Mouse (Mus musculus) R1 (cell line): ENCODE measurements around the gene Ap5b1.

Experiments
- DNase-seq: peaks from one replicate; pipeline ENCODE4 v3.0.0-alpha.2; 2018; ENCODE audit warnings: low read depth, low spot score

Ap5b1 gene

GRCm38 (mm10) chr19:5567180-5567533 is 668 bp upstream of the Ap5b1 start:
- DNase-seq, result peak; percentile 74

DNA sequence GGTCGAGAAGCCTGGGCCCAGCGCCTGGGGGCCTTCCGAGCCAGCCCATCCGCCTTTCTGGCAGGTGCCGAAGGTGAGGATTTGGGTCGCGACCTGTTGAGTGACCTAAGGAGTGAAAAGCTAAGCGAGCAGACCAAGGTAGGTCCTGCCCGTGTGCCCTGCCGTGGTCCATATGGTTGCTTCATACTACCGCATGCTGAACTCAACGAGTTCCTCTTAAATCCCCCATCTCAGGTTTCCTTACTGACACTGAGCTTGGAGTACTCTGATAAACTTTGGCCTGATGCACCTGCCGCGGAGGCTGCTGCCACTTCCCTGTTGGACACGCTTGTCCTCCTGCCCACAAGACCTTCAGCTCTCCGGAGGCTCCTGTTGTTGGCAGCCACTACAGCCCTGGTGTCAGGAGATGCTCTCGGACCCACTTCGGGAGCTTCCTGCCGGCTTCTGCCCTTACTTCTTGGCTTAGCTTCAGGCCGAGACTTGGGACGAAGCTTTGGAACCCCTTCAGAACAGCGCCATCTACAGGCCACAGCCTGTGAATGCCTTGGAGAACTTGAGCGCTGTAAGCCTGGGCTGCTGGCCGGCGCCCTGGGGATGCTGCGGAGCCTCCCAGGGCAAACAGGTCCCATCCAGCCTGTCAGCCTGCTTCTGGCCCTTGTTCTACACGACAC is 780 bp downstream of the Ap5b1 start:
- DNase-seq, result peak; percentile 95

GRCm38 (mm10) chr19:5569521-5569920 is 1.7 kb downstream of the Ap5b1 start:
- DNase-seq, result no peak

- DNase-seq, result no peak
Measured at GRCm38 (mm10) chr19:5570353-5571246, 2.8 kb downstream of the Ap5b1 start.

DNA sequence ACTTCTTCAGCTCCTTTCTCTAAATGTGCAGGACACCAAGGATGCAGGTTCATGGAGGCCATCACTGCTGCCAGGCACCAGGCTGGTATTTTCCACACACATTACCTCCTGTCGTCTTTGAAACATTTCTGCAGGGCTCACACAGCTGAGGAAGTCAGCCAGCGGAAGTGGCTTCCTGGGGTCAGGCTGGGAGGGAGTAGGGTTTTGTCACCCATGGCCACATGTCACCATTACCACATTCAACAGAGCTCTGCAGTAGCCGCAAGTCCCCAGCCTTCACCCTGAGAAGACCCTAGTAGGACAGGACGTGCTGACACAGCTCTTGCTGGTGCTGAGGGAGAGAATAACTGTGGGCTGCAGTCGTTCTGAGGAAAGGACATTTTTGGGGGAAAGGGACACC is 4.0 kb downstream of the Ap5b1 start:
- DNase-seq, result no peak

- peak; percentile 63 for DNase-seq
Measured at GRCm38 (mm10) chr19:5572331-5573125, 4.7 kb downstream of the Ap5b1 start.

DNA sequence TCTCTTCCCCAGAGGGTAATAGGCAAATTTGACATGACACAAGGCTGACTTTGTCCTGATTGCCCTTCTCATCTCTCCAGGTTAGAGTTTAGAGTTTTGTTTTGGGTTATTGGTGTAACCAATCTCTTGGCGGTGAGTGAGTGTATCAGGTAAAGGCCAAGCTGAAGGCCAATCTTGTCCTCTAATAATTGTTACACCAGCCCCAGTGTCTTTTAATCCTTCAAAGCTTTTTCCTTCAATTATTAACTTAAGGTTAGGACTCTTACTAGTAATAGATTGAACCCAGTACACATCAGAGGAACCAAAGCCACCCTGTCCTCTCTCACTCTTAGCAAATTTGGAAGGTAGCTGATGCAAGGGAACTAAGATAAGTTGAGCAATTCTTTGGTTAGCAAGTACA is 7.5 kb downstream of the Ap5b1 start:
- DNase-seq, result no peak

- DNase-seq, result peak; percentile 99
Measured at GRCm38 (mm10) chr19:5579971-5580370, 12.1 kb downstream of the Ap5b1 start.

- peak; percentile 81 for DNase-seq
Measured at GRCm38 (mm10) chr19:5580776-5581175, 13.0 kb downstream of the Ap5b1 start.

DNA sequence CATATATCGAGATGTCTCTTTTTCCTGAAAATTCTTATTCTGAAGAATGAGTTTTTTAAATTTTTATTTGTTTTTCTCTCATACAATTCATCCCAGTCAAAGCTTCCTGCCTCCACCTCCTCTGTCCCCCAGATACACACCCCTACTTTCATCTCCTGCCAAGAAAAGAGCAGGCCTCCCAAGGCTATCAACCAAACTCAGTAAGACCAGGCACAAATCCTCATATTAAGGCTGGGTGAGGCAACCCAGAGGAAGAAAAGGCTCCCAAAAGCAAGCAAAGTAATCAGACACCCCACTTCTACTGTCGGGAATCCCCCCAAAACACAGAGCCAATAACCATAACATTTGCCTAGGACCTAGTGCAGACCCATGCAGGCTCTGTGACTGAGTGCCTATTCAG is 14.2 kb downstream of the Ap5b1 start:
- DNase-seq, result no peak

GRCm38 (mm10) chr19:5589159-5589558 is 21.3 kb downstream of the Ap5b1 start:
- DNase-seq, result no peak

GRCm38 (mm10) chr19:5591888-5592287 is 24.1 kb downstream of the Ap5b1 start:
- no peak for DNase-seq

GRCm38 (mm10) chr19:5599224-5599623 is 31.4 kb downstream of the Ap5b1 start:
- no peak for DNase-seq

GRCm38 (mm10) chr19:5601752-5602541 is 34.1 kb downstream of the Ap5b1 start, which contains the start of gene Rnaseh2c:
Gene Rnaseh2c, plus strand, starts transcription at chr19:5601873.
- DNase-seq, result peak; percentile 94

DNA sequence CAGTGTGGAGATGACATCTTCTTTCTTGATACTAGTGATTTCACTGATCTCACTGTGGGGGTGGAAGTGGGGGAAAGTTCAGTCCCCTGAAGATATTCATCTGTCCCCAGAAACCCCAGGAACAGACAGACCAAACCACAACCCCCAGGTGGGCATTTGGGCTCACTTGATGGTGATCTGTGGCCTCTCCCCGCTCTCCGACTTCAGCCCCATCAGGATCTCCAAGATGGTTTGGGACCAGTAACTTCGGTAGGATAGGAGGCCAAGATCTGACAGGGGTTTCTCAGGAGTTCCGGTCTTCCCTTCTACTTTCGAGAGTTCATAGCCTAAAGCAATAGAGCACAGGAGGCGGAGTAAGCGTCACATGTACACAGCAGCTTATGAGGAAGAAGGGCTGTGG is 35.8 kb downstream of the Ap5b1 start:
- no peak for DNase-seq

DNA sequence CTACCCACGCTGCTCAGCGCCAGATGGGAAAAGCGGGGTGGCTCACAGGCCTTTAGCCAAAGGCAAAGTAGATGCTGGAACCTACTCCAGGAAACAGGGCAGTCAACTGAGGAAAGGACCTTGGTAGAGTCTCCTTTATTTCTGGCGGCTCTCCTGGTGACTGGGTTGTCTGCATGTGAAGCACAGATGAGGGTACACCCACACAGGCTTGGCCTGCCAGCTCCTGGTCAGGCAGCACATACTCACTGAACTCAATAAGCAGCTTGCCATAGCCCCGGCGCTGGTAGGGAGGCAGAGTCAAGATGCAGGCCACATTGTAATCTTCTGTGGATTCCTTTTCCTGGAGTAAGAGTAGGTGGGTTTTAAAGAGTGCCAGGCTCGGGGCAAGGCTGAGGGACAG is 37.3 kb downstream of the Ap5b1 start:
- no peak for DNase-seq

GRCm38 (mm10) chr19:5606196-5606595 is 38.4 kb downstream of the Ap5b1 start:
- peak; percentile 60 for DNase-seq

- no peak for DNase-seq
Measured at GRCm38 (mm10) chr19:5607705-5608410, 40.0 kb downstream of the Ap5b1 start.

- no peak for DNase-seq
Measured at GRCm38 (mm10) chr19:5608707-5609106, 40.9 kb downstream of the Ap5b1 start.

GRCm38 (mm10) chr19:5609171-5609546 is 41.3 kb downstream of the Ap5b1 start:
- DNase-seq, result no peak
